In genomic region chr9:48126815-48127214, GRCm38 (mm10) we compare ENCODE assay signal across 11 mouse cellular contexts.
"Had no signal": no experiment of that assay in that cellular context is flagged by ENCODE, and none has a peak within 500 bp of the region (broad histone marks: within the 10 kb centered on the region; RNA-seq: fewer than 3 reads in every experiment).

No protein-coding gene starts in this region.

- H3K9ac ChIP-seq: limb, embryonic 15.5 days; liver, embryonic 12.5 days; midbrain, embryonic 12.5 days; neural tube, embryonic 13.5 days; stomach, embryonic 15.5 days had no signal

- H3K9me3 ChIP-seq: limb, embryonic 15.5 days; liver, embryonic 12.5 days; midbrain, embryonic 12.5 days; neural tube, embryonic 13.5 days; stomach, embryonic 15.5 days had no signal

- H3K4me1 ChIP-seq: limb, embryonic 15.5 days; liver, embryonic 12.5 days; midbrain, embryonic 12.5 days; neural tube, embryonic 13.5 days; stomach, embryonic 15.5 days had no signal

- ATAC-seq: intestine, embryonic 16.5 days; liver, embryonic 12.5 days had no signal

- DNase-seq: kidney, adult 8-10 months; kidney, postnatal 36 days; retina, postnatal 1 day; right cerebral cortex, postnatal 4 days; thymus, postnatal 4 days had no signal

- H3K27me3 ChIP-seq: limb, embryonic 15.5 days; liver, embryonic 12.5 days; neural tube, embryonic 13.5 days; stomach, embryonic 15.5 days had no signal

- H3K36me3 ChIP-seq: limb, embryonic 15.5 days; liver, embryonic 12.5 days; midbrain, embryonic 12.5 days; neural tube, embryonic 13.5 days; stomach, embryonic 15.5 days had no signal

- H3K27ac ChIP-seq: limb, embryonic 15.5 days; liver, embryonic 12.5 days; midbrain, embryonic 12.5 days; neural tube, embryonic 13.5 days; stomach, embryonic 15.5 days had no signal

- H3K4me2 ChIP-seq: limb, embryonic 15.5 days; liver, embryonic 12.5 days; midbrain, embryonic 12.5 days; neural tube, embryonic 13.5 days; stomach, embryonic 15.5 days had no signal

- H3K4me3 ChIP-seq: limb, embryonic 15.5 days; liver, embryonic 12.5 days; midbrain, embryonic 12.5 days; neural tube, embryonic 13.5 days; stomach, embryonic 15.5 days had no signal
